9 mouse cellular contexts compared by ENCODE assay signal in the genomic region with DNA sequence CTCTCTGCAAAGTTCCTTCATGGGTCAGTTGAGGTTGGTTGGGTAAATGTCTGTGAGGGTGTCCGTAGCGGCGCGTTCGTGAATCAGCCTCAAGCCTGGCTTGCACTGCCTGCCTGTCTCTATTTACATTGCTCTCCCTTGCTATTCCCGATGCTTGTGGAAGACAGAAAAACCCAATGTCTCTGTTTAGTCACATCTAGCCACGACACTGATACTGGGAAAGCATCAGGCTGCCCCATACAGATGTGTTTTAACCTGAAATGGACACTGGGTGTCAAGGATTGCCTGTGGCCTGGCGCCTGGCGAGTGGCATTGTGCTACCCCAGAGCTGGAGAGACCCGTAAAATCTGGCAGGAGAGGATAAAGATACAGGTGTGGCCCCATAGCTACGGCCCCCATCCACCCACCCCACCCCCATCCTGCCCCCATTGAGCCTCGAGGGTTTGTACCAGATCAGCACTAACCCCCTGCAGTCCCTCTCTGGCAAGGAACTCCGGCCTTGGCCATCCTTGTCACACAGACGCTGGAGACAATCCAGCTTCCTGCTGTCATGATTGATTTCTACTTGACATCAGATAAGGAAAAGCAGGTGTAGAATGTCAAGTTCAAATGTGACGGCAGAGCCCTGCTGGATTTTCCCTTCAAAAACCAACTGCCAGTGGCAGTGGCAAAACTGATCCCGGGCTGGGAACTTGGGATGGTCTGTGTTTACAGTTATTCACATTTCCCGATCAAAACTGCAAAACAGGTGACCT.
DNase-seq lines count a peak whose midpoint lies in the region; ATAC-seq lines count a peak whose summit lies in the region.
"Had no signal": no experiment of that assay in that cellular context is flagged by ENCODE, and none has a peak within 500 bp of the region (broad histone marks: within the 10 kb centered on the region; RNA-seq: fewer than 3 reads in every experiment).

No protein-coding gene starts in this region.

- H3K27ac ChIP-seq in heart, embryonic 13.5 days (replicated peaks) = no peak overlapping the region
- H3K27ac ChIP-seq in hindbrain, embryonic 13.5 days = no peak overlapping the region
- no peak overlapping the region for H3K27ac ChIP-seq in midbrain, embryonic 13.5 days

- H3K9me3 ChIP-seq in heart, embryonic 13.5 days = no peaks in the 10 kb centered on the region
- no peaks in the 10 kb centered on the region for H3K9me3 ChIP-seq in hindbrain, embryonic 13.5 days
- H3K9me3 ChIP-seq in midbrain, embryonic 13.5 days = no peaks in the 10 kb centered on the region
- H3K9me3 ChIP-seq: G1E had no signal

- no peak for DNase-seq in heart, adult 9 months (ENCODE audit: low spot score in 2 of 2)
- DNase-seq in adrenal gland, postnatal 14 days = peak; percentile 69
- no peak for DNase-seq in left cerebral cortex, adult 11 months (ENCODE audit: low spot score)
- DNase-seq in left cerebral cortex, postnatal 4 days = no peak
- no peak for DNase-seq in kidney, postnatal 25 days

- peaks cover 58% of the 10 kb centered on the region for H3K27me3 ChIP-seq in heart, embryonic 13.5 days (replicated peaks)
- peaks cover 45% of the 10 kb centered on the region for H3K27me3 ChIP-seq in hindbrain, embryonic 13.5 days
- peaks cover 41% of the 10 kb centered on the region for H3K27me3 ChIP-seq in midbrain, embryonic 13.5 days

- WGBS in heart, embryonic 13.5 days = 18% methylated on average over 17 of the region's 17 CpGs
- 16% methylated on average over 17 of the region's 17 CpGs for WGBS in hindbrain, embryonic 13.5 days
- 23% methylated on average over 17 of the region's 17 CpGs for WGBS in midbrain, embryonic 13.5 days

- ATAC-seq in heart, embryonic 13.5 days (ENCODE audit: extremely low read depth, insufficient number of reproducible peaks, low FRiP score, low TSS enrichment) = no peak
- no peak for ATAC-seq in hindbrain, embryonic 13.5 days (ENCODE audit: low FRiP score)
- ATAC-seq in midbrain, embryonic 13.5 days = no peak

- H3K4me2 ChIP-seq in heart, embryonic 13.5 days = peak overlapping the region; percentile 69
- H3K4me2 ChIP-seq in hindbrain, embryonic 13.5 days = peak overlapping the region; percentile 44
- H3K4me2 ChIP-seq in midbrain, embryonic 13.5 days (replicated peaks) = peak overlapping the region; percentile 47

- H3K36me3 ChIP-seq in heart, embryonic 13.5 days = no peaks in the 10 kb centered on the region
- H3K36me3 ChIP-seq in hindbrain, embryonic 13.5 days = no peaks in the 10 kb centered on the region
- H3K36me3 ChIP-seq in midbrain, embryonic 13.5 days = no peaks in the 10 kb centered on the region
- H3K36me3 ChIP-seq: G1E had no signal

- H3K9ac ChIP-seq in heart, embryonic 13.5 days = peak overlapping the region; percentile 72
- peak overlapping the region; percentile 39; the same call in 1 of the 2 replicates for H3K9ac ChIP-seq in hindbrain, embryonic 13.5 days
- H3K9ac ChIP-seq in midbrain, embryonic 13.5 days (replicated peaks) = peak overlapping the region; percentile 23; the same call in 1 of the 2 replicates

- H3K4me1 ChIP-seq in heart, embryonic 13.5 days = peaks cover 17% of the 10 kb centered on the region
- peaks cover 26% of the 10 kb centered on the region for H3K4me1 ChIP-seq in hindbrain, embryonic 13.5 days (replicated peaks)
- peaks cover 19% of the 10 kb centered on the region for H3K4me1 ChIP-seq in midbrain, embryonic 13.5 days (replicated peaks)

- peak overlapping the region; percentile 42 for H3K4me3 ChIP-seq in heart, embryonic 13.5 days
- peak overlapping the region; percentile 19 for H3K4me3 ChIP-seq in hindbrain, embryonic 13.5 days
- peak overlapping the region; percentile 21; the same call in 1 of the 2 replicates for H3K4me3 ChIP-seq in midbrain, embryonic 13.5 days (replicated peaks)

- intact Hi-C loops in left cerebral cortex, postnatal 4 days (cut with DNase I) = loop anchor here (10.0 kb wide), 1 partner anchor 139 kb away; no protein-coding TSS in a partner anchor
